Comparison of ENCODE assay signal across 19 mouse cellular contexts in genomic region chr1:84889330-84890004, GRCm38 (mm10). TPM values are rescaled to one million over a fixed set of nuclear protein-coding genes. Genes with fewer than 3 reads are reported as not detected.
DNase-seq lines count a peak whose midpoint lies in the region; ATAC-seq and TF ChIP-seq lines count a peak whose summit lies in the region.
"Had no signal": no experiment of that assay in that cellular context is flagged by ENCODE, and none has a peak within 500 bp of the region (broad histone marks: within the 10 kb centered on the region; RNA-seq: fewer than 3 reads in every experiment).

No protein-coding gene starts in this region.

- H3K27me3 ChIP-seq in embryonic facial prominence, embryonic 11.5 days (ENCODE audit: control insufficient read depth, insufficient read depth, low read length) = no peaks in the 10 kb centered on the region
- no peaks in the 10 kb centered on the region for H3K27me3 ChIP-seq in forebrain, postnatal 0 days (ENCODE audit: insufficient read depth, low read length)
- H3K27me3 ChIP-seq in midbrain, embryonic 11.5 days (ENCODE audit: control insufficient read depth, insufficient read depth, low read length) = no peaks in the 10 kb centered on the region
- no peaks in the 10 kb centered on the region for H3K27me3 ChIP-seq in neural tube, embryonic 15.5 days (replicated peaks)
- H3K27me3 ChIP-seq: lung, embryonic 15.5 days; Patski had no signal

- no peak overlapping the region for H3K27ac ChIP-seq in embryonic facial prominence, embryonic 11.5 days (replicated peaks; ENCODE audit: low read depth, low read length)
- H3K27ac ChIP-seq in forebrain, postnatal 0 days (ENCODE audit: low read depth, low read length) = no peak overlapping the region
- peak overlapping the region; percentile 89 for H3K27ac ChIP-seq in midbrain, embryonic 11.5 days (ENCODE audit: low read depth, low read length)
- H3K27ac ChIP-seq in neural tube, embryonic 15.5 days (replicated peaks) = no peak overlapping the region
- H3K27ac ChIP-seq: lung, embryonic 15.5 days had no signal

- no peak overlapping the region for H3K4me2 ChIP-seq in embryonic facial prominence, embryonic 11.5 days (ENCODE audit: low read depth, low read length)
- H3K4me2 ChIP-seq in forebrain, postnatal 0 days (ENCODE audit: low read depth) = peak overlapping the region; percentile 16; the same call in 1 of the 2 replicates
- H3K4me2 ChIP-seq in midbrain, embryonic 11.5 days = peak overlapping the region; percentile 23; the same call in 1 of the 2 replicates
- peak overlapping the region; percentile 17 for H3K4me2 ChIP-seq in neural tube, embryonic 15.5 days
- H3K4me2 ChIP-seq: heart, embryonic 11.5 days; lung, embryonic 15.5 days had no signal

- no peak for DNase-seq in embryonic facial prominence, embryonic 11.5 days (ENCODE audit: low spot score)
- no peak for DNase-seq in forebrain, postnatal 0 days
- DNase-seq in midbrain, embryonic 11.5 days (ENCODE audit: low spot score, missing footprints) = peak; percentile 86
- no peak for DNase-seq in retina, embryonic 14.5 days (ENCODE audit: low spot score)
- no peak for DNase-seq in liver
- no peak for DNase-seq in embryo, embryonic 11 days
- DNase-seq: cerebellum, adult 8-10 months; gastrocnemius, postnatal 25 days; kidney, adult 9 months; right cerebral cortex, postnatal 4 days; thymus, adult 2 months had no signal

- WGBS in embryonic facial prominence, embryonic 11.5 days = 60% methylated on average over 8 of the region's 8 CpGs
- 35% methylated on average over 8 of the region's 8 CpGs for WGBS in forebrain, postnatal 0 days
- 33% methylated on average over 8 of the region's 8 CpGs for WGBS in midbrain, embryonic 11.5 days
- 60% methylated on average over 8 of the region's 8 CpGs for WGBS in neural tube, embryonic 15.5 days

- no peaks in the 10 kb centered on the region for H3K9me3 ChIP-seq in embryonic facial prominence, embryonic 11.5 days (replicated peaks; ENCODE audit: control insufficient read depth, low read length)
- no peaks in the 10 kb centered on the region for H3K9me3 ChIP-seq in forebrain, postnatal 0 days (ENCODE audit: low read length)
- H3K9me3 ChIP-seq in midbrain, embryonic 11.5 days (ENCODE audit: control insufficient read depth, low read length) = no peaks in the 10 kb centered on the region
- H3K9me3 ChIP-seq in neural tube, embryonic 15.5 days (replicated peaks) = no peaks in the 10 kb centered on the region
- H3K9me3 ChIP-seq: lung, embryonic 15.5 days had no signal

- peak; percentile 61; the same call in 1 of the 2 replicates for ATAC-seq in embryonic facial prominence, embryonic 11.5 days (replicated peaks; ENCODE audit: insufficient number of reproducible peaks, low FRiP score, low TSS enrichment, low read depth)
- no peak for ATAC-seq in forebrain, postnatal 0 days
- peak; percentile 76 for ATAC-seq in midbrain, embryonic 11.5 days (ENCODE audit: low FRiP score)
- 0 out of 2 replicates have a peak, but pooled peaks have one; percentile 43 for ATAC-seq in neural tube, embryonic 15.5 days (ENCODE audit: low FRiP score)
- ATAC-seq: CD4-positive, CD25-positive, alpha-beta regulatory T cell, adult 4 months; Patski had no signal

- H3K4me3 ChIP-seq in embryonic facial prominence, embryonic 11.5 days (ENCODE audit: low read depth, low read length) = no peak overlapping the region
- H3K4me3 ChIP-seq in forebrain, postnatal 0 days (ENCODE audit: low read depth, low read length) = no peak overlapping the region
- H3K4me3 ChIP-seq in midbrain, embryonic 11.5 days (ENCODE audit: low read depth, low read length) = no peak overlapping the region
- H3K4me3 ChIP-seq in neural tube, embryonic 15.5 days (replicated peaks) = no peak overlapping the region
- H3K4me3 ChIP-seq: lung, embryonic 15.5 days had no signal

- H3K4me1 ChIP-seq in embryonic facial prominence, embryonic 11.5 days (ENCODE audit: control insufficient read depth, insufficient read depth, low read length) = no peaks in the 10 kb centered on the region
- no peaks in the 10 kb centered on the region for H3K4me1 ChIP-seq in forebrain, postnatal 0 days (ENCODE audit: insufficient read depth)
- peaks cover 12% of the 10 kb centered on the region for H3K4me1 ChIP-seq in midbrain, embryonic 11.5 days (ENCODE audit: control insufficient read depth, insufficient read depth, low read length)
- peaks cover 8% of the 10 kb centered on the region for H3K4me1 ChIP-seq in neural tube, embryonic 15.5 days
- H3K4me1 ChIP-seq: lung, embryonic 15.5 days had no signal

- H3K9ac ChIP-seq in embryonic facial prominence, embryonic 11.5 days (replicated peaks; ENCODE audit: low read length) = no peak overlapping the region
- H3K9ac ChIP-seq in forebrain, postnatal 0 days = no peak overlapping the region
- H3K9ac ChIP-seq in midbrain, embryonic 11.5 days (ENCODE audit: low read length) = peak overlapping the region; percentile 41; the same call in 1 of the 2 replicates
- H3K9ac ChIP-seq in neural tube, embryonic 15.5 days (replicated peaks) = no peak overlapping the region
- H3K9ac ChIP-seq: lung, embryonic 15.5 days had no signal

- H3K36me3 ChIP-seq in embryonic facial prominence, embryonic 11.5 days (replicated peaks; ENCODE audit: control insufficient read depth, insufficient read depth, low read depth, low read length) = no peaks in the 10 kb centered on the region
- H3K36me3 ChIP-seq in forebrain, postnatal 0 days (ENCODE audit: insufficient read depth) = no peaks in the 10 kb centered on the region
- H3K36me3 ChIP-seq in midbrain, embryonic 11.5 days (ENCODE audit: control insufficient read depth, insufficient read depth, low read length) = no peaks in the 10 kb centered on the region
- H3K36me3 ChIP-seq in neural tube, embryonic 15.5 days = no peaks in the 10 kb centered on the region
- H3K36me3 ChIP-seq: lung, embryonic 15.5 days had no signal

- TF ChIP-seq CTCF in forebrain, postnatal 0 days (IDR thresholded peaks at IDR 0.05; ENCODE audit: low read depth) = no peak

RNA-seq across cellular contexts. Expression of gene Slc16a14, which starts 45.5 kb away (rescaled TPM):
- polyA plus RNA-seq in embryonic facial prominence, embryonic 11.5 days (2014; fragmentation: Nextera tagmentation; extraction: Ambion mirVana) = 0.29 and 0.31 TPM in 2 replicates
- total RNA-seq in forebrain, postnatal 0 days (2014; rRNA removed) = 11.5 and 23.2 TPM in 2 replicates
- 10.6 and 15.7 TPM in 2 replicates for polyA plus RNA-seq in forebrain, postnatal 0 days (2015; fragmentation: Nextera tagmentation; extraction: Ambion mirVana)
- 4.7 and 4.8 TPM in 2 replicates for polyA plus RNA-seq in midbrain, embryonic 11.5 days (2014; fragmentation: Nextera tagmentation; extraction: Ambion mirVana)
- 10.4 and 11.0 TPM in 2 replicates for polyA plus RNA-seq in neural tube, embryonic 15.5 days (2015; fragmentation: Nextera tagmentation; extraction: Ambion mirVana)
- total RNA-seq: hematopoietic stem cell, adult 5-6 weeks; liver, adult 2 months; megakaryocyte-erythroid progenitor cell, adult 5-6 weeks had no signal
- polyA plus RNA-seq: CD4-positive, CD25-positive, alpha-beta regulatory T cell, adult 4 months; liver, adult 2 months; Patski had no signal

RNA-seq across cellular contexts. Expression of gene Trip12, which starts 49.2 kb away (rescaled TPM):
- polyA plus RNA-seq in embryonic facial prominence, embryonic 11.5 days (2014; fragmentation: Nextera tagmentation; extraction: Ambion mirVana) = 71.9 and 82.7 TPM in 2 replicates
- total RNA-seq in forebrain, postnatal 0 days (2014; rRNA removed) = 106 and 126 TPM in 2 replicates
- polyA plus RNA-seq in forebrain, postnatal 0 days (2015; fragmentation: Nextera tagmentation; extraction: Ambion mirVana) = 13.7 and 26.0 TPM in 2 replicates
- 99.4 and 107 TPM in 2 replicates for polyA plus RNA-seq in midbrain, embryonic 11.5 days (2014; fragmentation: Nextera tagmentation; extraction: Ambion mirVana)
- polyA plus RNA-seq in neural tube, embryonic 15.5 days (2015; fragmentation: Nextera tagmentation; extraction: Ambion mirVana) = 37.3 and 42.0 TPM in 2 replicates

RNA-seq across cellular contexts. Expression of gene Fbxo36, which starts 49.8 kb away (rescaled TPM):
- 9.9 and 11.3 TPM in 2 replicates for polyA plus RNA-seq in embryonic facial prominence, embryonic 11.5 days (2014; fragmentation: Nextera tagmentation; extraction: Ambion mirVana)
- total RNA-seq in forebrain, postnatal 0 days (2014; rRNA removed) = 2.3 and 3.1 TPM in 2 replicates
- 10.8 and 11.8 TPM in 2 replicates for polyA plus RNA-seq in forebrain, postnatal 0 days (2015; fragmentation: Nextera tagmentation; extraction: Ambion mirVana)
- polyA plus RNA-seq in midbrain, embryonic 11.5 days (2014; fragmentation: Nextera tagmentation; extraction: Ambion mirVana) = 10.7 and 12.3 TPM in 2 replicates
- 4.5 and 5.4 TPM in 2 replicates for polyA plus RNA-seq in neural tube, embryonic 15.5 days (2015; fragmentation: Nextera tagmentation; extraction: Ambion mirVana)
